Mouse (Mus musculus) MEL (cell line): ENCODE results near the gene Ctr9. TPM values are rescaled to one million over a fixed set of nuclear protein-coding genes. Genes with fewer than 3 reads are reported as not detected.

ENCODE experiments used
- DNase-seq: peaks from one replicate; pipeline ENCODE4 v3.0.0; 2011; ENCODE audit warnings: low read depth, low spot score
- H3K27ac ChIP-seq: 2 replicates; pipeline ENCODE4 v1.5.1; 2012; ENCODE audit warnings: low read depth, mild to moderate bottlenecking, control low read depth, low read length, moderate library complexity; ENCODE audit not compliant: control insufficient read depth
- H3K27me3 ChIP-seq, 2 experiments: fragments of 150-350 bp in 1 of 2; sonication (generic) in 1 of 2; 2 replicates each; pipeline ENCODE4 v1.6.1; 2012; ENCODE audit warnings: low read length in 2 of 2, mild to moderate bottlenecking in 2 of 2, improper control_type of control experiment in 1 of 2, moderate library complexity in 1 of 2; ENCODE audit not compliant: insufficient read depth in 2 of 2, control insufficient read depth in 1 of 2
- H3K36me3 ChIP-seq, 2 experiments: 2 replicates each; pipeline ENCODE4 v1.6.1; 2012 to 2014; ENCODE audit warnings: low read length in 2 of 2, improper control_type of control experiment in 1 of 2, inconsistent platforms in 1 of 2, mild to moderate bottlenecking in 1 of 2; ENCODE audit not compliant: insufficient read depth in 2 of 2, control insufficient read depth in 1 of 2
- H3K4me1 ChIP-seq, 2 experiments: fragments of 150-350 bp in 1 of 2; sonication (generic) in 1 of 2; 2 replicates each; pipeline ENCODE4 v1.6.1; 2012; ENCODE audit warnings: low read length in 2 of 2, improper control_type of control experiment in 1 of 2, mild to moderate bottlenecking in 1 of 2; ENCODE audit not compliant: insufficient read depth in 2 of 2, control insufficient read depth in 1 of 2
- H3K4me3 ChIP-seq, 2 experiments: fragments of 150-350 bp in 1 of 2; sonication (generic) in 1 of 2; 2 replicates each; pipeline ENCODE4 v1.5.1; 2012; ENCODE audit warnings: low read depth in 2 of 2, low read length in 2 of 2, mild to moderate bottlenecking in 2 of 2, moderate library complexity in 2 of 2, control low read depth in 1 of 2, improper control_type of control experiment in 1 of 2; ENCODE audit not compliant: control insufficient read depth in 1 of 2, insufficient read depth in 1 of 2
- H3K79me2 ChIP-seq: 2 replicates; pipeline ENCODE4 v1.6.1; 2012; ENCODE audit warnings: mild to moderate bottlenecking, low read length, moderate library complexity; ENCODE audit not compliant: control insufficient read depth, poor library complexity, insufficient read depth
- H3K9ac ChIP-seq: 2 replicates; pipeline ENCODE4 v1.6.1; 2012; ENCODE audit warnings: low read depth, mild to moderate bottlenecking, control low read depth, low read length, moderate library complexity; ENCODE audit not compliant: control insufficient read depth, poor library complexity, severe bottlenecking
- H3K9me3 ChIP-seq: fragments of 150-350 bp; sonication (generic); replicated peaks from 2 replicates; pipeline ENCODE4 v1.6.1; 2012; ENCODE audit warnings: mild to moderate bottlenecking, low read length, improper control_type of control experiment, moderate library complexity; ENCODE audit not compliant: insufficient read depth
- BHLHE40 ChIP-seq: IDR thresholded peaks from 2 replicates; pipeline ENCODE4 v1.6.1; 2012; ENCODE audit warnings: low read depth, mild to moderate bottlenecking, inconsistent platforms, low read length, improper control_type of control experiment, borderline replicate concordance
- CHD1 ChIP-seq: IDR thresholded peaks from 2 replicates; pipeline ENCODE4 v1.6.1; 2012; ENCODE audit warnings: low read depth, mild to moderate bottlenecking, inconsistent platforms, low read length, improper control_type of control experiment
- CHD2 ChIP-seq: IDR thresholded peaks from 2 replicates; pipeline ENCODE4 v1.6.1; 2011; ENCODE audit warnings: low read length, improper control_type of control experiment
- CTCF ChIP-seq, 3 experiments: IDR thresholded peaks in 2 of 3; conservative IDR thresholded peaks in 1 of 3; 2 replicates each; pipeline ENCODE4 v1.5.1; 2011 to 2012; ENCODE audit warnings: low read length in 3 of 3, low read depth in 2 of 3, mild to moderate bottlenecking in 2 of 3, improper control_type of control experiment in 1 of 3, inconsistent platforms in 1 of 3, mixed read lengths in 1 of 3, moderate library complexity in 1 of 3; ENCODE audit not compliant: control insufficient read depth in 1 of 3, insufficient read depth in 1 of 3, poor library complexity in 1 of 3, severe bottlenecking in 1 of 3
- E2F4 ChIP-seq: IDR thresholded peaks from 2 replicates; pipeline ENCODE4 v1.6.1; 2011; ENCODE audit warnings: low read depth, low read length, improper control_type of control experiment, borderline replicate concordance
- ELF1 ChIP-seq: IDR thresholded peaks from 2 replicates; pipeline ENCODE4 v1.6.1; 2014; ENCODE audit warnings: low read depth, mild to moderate bottlenecking, inconsistent platforms, low read length, improper control_type of control experiment, moderate library complexity
- EP300 ChIP-seq, 2 experiments: IDR thresholded peaks; 2 replicates each; pipeline ENCODE4 v1.6.1; 2011; ENCODE audit warnings: improper control_type of control experiment in 2 of 2, low read length in 2 of 2, low read depth in 1 of 2, mild to moderate bottlenecking in 1 of 2
- ETS1 ChIP-seq: IDR thresholded peaks from 2 replicates; pipeline ENCODE4 v1.6.1; 2012; ENCODE audit warnings: low read depth, mild to moderate bottlenecking, inconsistent platforms, low read length, improper control_type of control experiment, moderate library complexity
- GATA1 ChIP-seq: IDR thresholded peaks from 2 replicates; pipeline ENCODE4 v1.6.1; 2011; ENCODE audit warnings: low read depth, low read length, improper control_type of control experiment
- HCFC1 ChIP-seq: IDR thresholded peaks from 2 replicates; pipeline ENCODE4 v1.6.1; 2012; ENCODE audit warnings: low read depth, mild to moderate bottlenecking, inconsistent platforms, low read length, improper control_type of control experiment, moderate library complexity
- JUND ChIP-seq: IDR thresholded peaks from 2 replicates; pipeline ENCODE4 v1.6.1; 2011; ENCODE audit warnings: low read depth, mild to moderate bottlenecking, improper control_type of control experiment, low read length
- MAFK ChIP-seq: IDR thresholded peaks from 2 replicates; pipeline ENCODE4 v1.6.1; 2011; ENCODE audit warnings: low read depth, mild to moderate bottlenecking, low read length, improper control_type of control experiment, borderline replicate concordance
- MAX ChIP-seq: IDR thresholded peaks from 2 replicates; pipeline ENCODE4 v1.6.1; 2011; ENCODE audit warnings: low read length, improper control_type of control experiment
- MAZ ChIP-seq: IDR thresholded peaks from 2 replicates; pipeline ENCODE4 v1.6.1; 2012; ENCODE audit warnings: low read depth, mild to moderate bottlenecking, inconsistent platforms, low read length, improper control_type of control experiment
- MEF2A ChIP-seq: IDR thresholded peaks from 2 replicates; pipeline ENCODE4 v1.6.1; 2014; ENCODE audit warnings: low read depth, mild to moderate bottlenecking, inconsistent platforms, low read length, improper control_type of control experiment; ENCODE audit not compliant: poor library complexity, insufficient replicate concordance, severe bottlenecking; ENCODE audit errors: extremely low read depth
- MXI1 ChIP-seq: IDR thresholded peaks from 2 replicates; pipeline ENCODE4 v1.6.1; 2011; ENCODE audit warnings: mild to moderate bottlenecking, low read depth, low read length, improper control_type of control experiment
- MYB ChIP-seq: IDR thresholded peaks from 2 replicates; pipeline ENCODE4 v1.6.1; 2011; ENCODE audit warnings: mild to moderate bottlenecking, low read depth, low read length, improper control_type of control experiment
- NELFE ChIP-seq: IDR thresholded peaks from 2 replicates; pipeline ENCODE4 v1.6.1; 2011; ENCODE audit warnings: low read depth, low read length, improper control_type of control experiment
- NRF1 ChIP-seq: IDR thresholded peaks from 2 replicates; pipeline ENCODE4 v1.6.1; 2014; ENCODE audit warnings: low read depth, mild to moderate bottlenecking, inconsistent platforms, low read length, improper control_type of control experiment, moderate library complexity; ENCODE audit not compliant: poor library complexity, insufficient read depth, severe bottlenecking
- POLR2A ChIP-seq, 2 experiments: IDR thresholded peaks; 2 replicates each; pipeline ENCODE4 v1.6.1; 2011 to 2012; ENCODE audit warnings: low read length in 2 of 2, mild to moderate bottlenecking in 2 of 2, control low read depth in 1 of 2, improper control_type of control experiment in 1 of 2, low read depth in 1 of 2, moderate library complexity in 1 of 2; ENCODE audit not compliant: control insufficient read depth in 1 of 2, insufficient read depth in 1 of 2, poor library complexity in 1 of 2
- POLR2AphosphoS2 ChIP-seq: IDR thresholded peaks from 2 replicates; pipeline ENCODE4 v1.6.1; 2011; ENCODE audit warnings: low read length, improper control_type of control experiment
- POLR2AphosphoS5 ChIP-seq: IDR thresholded peaks from 2 replicates; pipeline ENCODE4 v1.6.1; 2012; ENCODE audit warnings: low read depth, borderline replicate concordance, mild to moderate bottlenecking, inconsistent platforms, low read length, moderate library complexity, mixed read lengths
- RAD21 ChIP-seq: IDR thresholded peaks from 2 replicates; pipeline ENCODE4 v1.6.1; 2011; ENCODE audit warnings: mild to moderate bottlenecking, low read depth, low read length, improper control_type of control experiment
- RCOR1 ChIP-seq: IDR thresholded peaks from 2 replicates; pipeline ENCODE4 v1.6.1; 2012; ENCODE audit warnings: low read depth, mild to moderate bottlenecking, inconsistent platforms, low read length, improper control_type of control experiment
- SIN3A ChIP-seq: IDR thresholded peaks from 2 replicates; pipeline ENCODE4 v1.6.1; 2012; ENCODE audit warnings: low read length, improper control_type of control experiment, inconsistent platforms
- TAL1 ChIP-seq: IDR thresholded peaks from 2 replicates; pipeline ENCODE4 v1.6.1; 2012; ENCODE audit warnings: mild to moderate bottlenecking, inconsistent platforms, low read length, moderate library complexity, mixed read lengths
- TBP ChIP-seq: IDR thresholded peaks from 2 replicates; pipeline ENCODE4 v1.8.0; 2011; ENCODE audit warnings: low read depth, low read length, improper control_type of control experiment
- TCF12 ChIP-seq: IDR thresholded peaks from 2 replicates; pipeline ENCODE4 v1.6.1; 2014; ENCODE audit warnings: low read depth, mild to moderate bottlenecking, inconsistent platforms, low read length, improper control_type of control experiment, moderate library complexity
- UBTF ChIP-seq: IDR thresholded peaks from 2 replicates; pipeline ENCODE4 v1.6.1; 2012; ENCODE audit warnings: low read depth, mild to moderate bottlenecking, inconsistent platforms, low read length, improper control_type of control experiment, moderate library complexity, borderline replicate concordance; ENCODE audit not compliant: insufficient read depth
- USF1 ChIP-seq: IDR thresholded peaks from 2 replicates; pipeline ENCODE4 v1.6.1; 2014; ENCODE audit warnings: low read depth, mild to moderate bottlenecking, inconsistent platforms, low read length, improper control_type of control experiment, moderate library complexity
- USF2 ChIP-seq, 2 experiments: IDR thresholded peaks; 2 replicates each; pipeline ENCODE4 v1.6.1; 2011 to 2012; ENCODE audit warnings: improper control_type of control experiment in 2 of 2, low read length in 2 of 2, borderline replicate concordance in 1 of 2, inconsistent platforms in 1 of 2, low read depth in 1 of 2, mild to moderate bottlenecking in 1 of 2; ENCODE audit not compliant: insufficient read depth in 1 of 2
- ZC3H11A ChIP-seq: IDR thresholded peaks from 2 replicates; pipeline ENCODE4 v1.6.1; 2012; ENCODE audit warnings: low read depth, mild to moderate bottlenecking, inconsistent platforms, low read length, improper control_type of control experiment
- ZKSCAN1 ChIP-seq: IDR thresholded peaks from 2 replicates; pipeline ENCODE4 v1.6.1; 2012; ENCODE audit warnings: low read depth, mild to moderate bottlenecking, inconsistent platforms, low read length, improper control_type of control experiment, moderate library complexity
- ZMIZ1 ChIP-seq: IDR thresholded peaks from 2 replicates; pipeline ENCODE4 v1.6.1; 2012; ENCODE audit warnings: low read depth, mild to moderate bottlenecking, inconsistent platforms, low read length, improper control_type of control experiment, moderate library complexity
- ZNF384 ChIP-seq: IDR thresholded peaks from 2 replicates; pipeline ENCODE4 v1.6.1; 2012; ENCODE audit warnings: low read depth, mild to moderate bottlenecking, inconsistent platforms, low read length, improper control_type of control experiment
- polyA plus RNA-seq, 2 experiments: library from polyadenylated mRNA; stranded (reverse) in 1 of 2; unstranded in 1 of 2; fragments of >175 nt in 1 of 2; fragments of >200 nt in 1 of 2; gene quantifications; 2 replicates each; pipeline versions ENCODE4 v1.2.1 to v1.2.4; 2012; ENCODE audit warnings: low replicate concordance in 2 of 2, low read depth in 1 of 2; ENCODE audit not compliant: insufficient read length in 2 of 2, insufficient read depth in 1 of 2, missing spikeins in 1 of 2
- total RNA-seq: library from RNA; depleted of rRNA; stranded (reverse); fragments of 300-350 nt; gene quantifications from 2 replicates; pipeline ENCODE4 v1.2.3, GENCODE M21; 2012

Gene Ctr9
- total and polyA plus RNA-seq, 3 experiments = 37.5 to 141 (median 42.8) TPM

DNA sequence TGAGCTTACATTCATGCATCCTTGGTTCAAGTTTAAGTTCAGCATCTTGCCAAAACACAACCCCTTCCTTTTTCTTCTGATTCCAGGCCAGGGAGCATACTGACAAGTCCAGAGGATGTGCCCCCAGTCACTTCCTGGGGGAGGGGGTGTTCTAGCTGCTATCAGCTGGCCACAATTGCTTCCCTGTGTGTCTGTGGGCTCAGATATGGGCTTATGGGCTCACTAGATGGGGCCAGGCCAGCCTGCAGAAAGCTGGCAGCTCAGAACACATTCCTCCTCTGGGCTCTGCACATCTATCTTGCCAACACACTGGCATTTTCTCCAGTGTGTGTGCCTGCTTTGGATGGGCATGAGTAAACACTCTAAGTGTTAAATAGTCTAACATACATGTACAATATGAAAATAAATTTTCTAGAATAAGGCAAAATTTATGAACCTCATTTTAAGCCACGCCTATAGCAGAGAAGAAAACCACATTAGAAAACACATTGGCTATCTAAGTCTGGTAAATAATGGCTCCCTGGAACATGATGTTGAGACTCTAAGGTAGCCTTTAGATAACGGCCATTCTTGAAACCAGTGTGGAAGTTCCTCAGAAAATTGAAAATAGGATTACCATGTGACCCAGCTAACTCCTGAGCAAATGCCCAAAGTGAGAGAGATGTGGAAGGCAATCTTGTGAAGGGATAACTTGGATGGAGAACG lies 24.5 kb upstream of the Ctr9 start:
- Histone ChIP-seq H3K27me3 (no peaks in the 10 kb centered on the region), H3K4me3 (peak overlapping the region in 1 of 2 experiments; percentile 5; a peak in 1 of 4 replicates), H3K27ac (peak overlapping the region; percentile 88), H3K36me3 (peaks cover 0 to 11% of the 10 kb centered on the region in 2 experiments; a peak in 2 of 4 replicates), H3K4me1 (peaks cover 9 to 27% of the 10 kb centered on the region in 2 experiments), H3K79me2 (no peaks in the 10 kb centered on the region), H3K9ac (peak overlapping the region; percentile 28; the same call in 1 of the 2 replicates), H3K9me3 (no peaks in the 10 kb centered on the region)
- DNase-seq = peak; percentile 93
- TF ChIP-seq POLR2A (IDR thresholded peaks at IDR 0.05; ENCODE audit: control insufficient read depth in 1 of 2, insufficient read depth in 1 of 2, low read depth in 1 of 2, low read length in 2 of 2, poor library complexity in 1 of 2) (peak in 1 of 2 experiments; percentile 35; a peak in 1 of 4 replicates), CHD1 (no peak), ETS1 (peak; percentile 88), POLR2AphosphoS5 (no peak), NRF1 (no peak), NELFE (no peak), MEF2A (0 out of 2 replicates have a peak, but pooled peaks have one; percentile 21), POLR2AphosphoS2 (no peak), BHLHE40 (no peak), MAFK (no peak), GATA1 (peak; percentile 98), CHD2 (no peak; the same call in 1 of the 2 replicates), USF2 (IDR thresholded peaks at IDR 0.05; ENCODE audit: borderline replicate concordance in 1 of 2, insufficient read depth in 1 of 2, low read depth in 1 of 2, low read length in 2 of 2) (no peak), MAZ (peak; percentile 99), TBP (0 out of 2 replicates have a peak, but pooled peaks have one; percentile 46), MXI1 (no peak), ZKSCAN1 (no peak), UBTF (no peak), MAX (peak; percentile 37; the same call in 1 of the 2 replicates), USF1 (0 out of 2 replicates have a peak, but pooled peaks have one; percentile 54), TAL1 (peak; percentile 100), MYB (0 out of 2 replicates have a peak, but pooled peaks have one; percentile 7), EP300 (IDR thresholded peaks at IDR 0.05; ENCODE audit: low read depth in 1 of 2, low read length in 2 of 2) (peak; percentile 97 to 99), ZNF384 (no peak), RAD21 (no peak), HCFC1 (peak; percentile 7; the same call in 1 of the 2 replicates), ELF1 (no peak), E2F4 (no peak), SIN3A (peak; percentile 65), TCF12 (peak; percentile 100), CTCF (IDR thresholded peaks at IDR 0.05 in 2 of 3, conservative IDR thresholded peaks at IDR 0.05 in 1 of 3; ENCODE audit: control insufficient read depth in 1 of 3, insufficient read depth in 1 of 3, low read depth in 2 of 3, low read length in 3 of 3, poor library complexity in 1 of 3, severe bottlenecking in 1 of 3) (no peak), ZMIZ1 (no peak; the same call in 1 of the 2 replicates), JUND (no peak), RCOR1 (peak; percentile 88), ZC3H11A (no peak)
